Mouse (Mus musculus) midbrain, embryonic 12.5 days (tissue): Measurements from ENCODE around the gene Gnai2. TPM values are rescaled to one million over a fixed set of nuclear protein-coding genes. Genes with fewer than 3 reads are reported as not detected.

Source experiments
- ATAC-seq: fragments of 200-750 bp; cut with Nextera tagmentation; 2 replicates; pipeline ENCODE4 v1.8.0; 2017; ENCODE audit warnings: low read depth, moderate TSS enrichment, moderate library complexity; ENCODE audit not compliant: low FRiP score
- H3K27ac ChIP-seq: fragments of 300-500 bp; sonication (generic); replicated peaks from 2 replicates; pipeline ENCODE4 v1.5.1; 2016; ENCODE audit warnings: mild to moderate bottlenecking
- H3K27me3 ChIP-seq: fragments of 300-500 bp; sonication (generic); 2 replicates; pipeline ENCODE4 v1.6.1; 2016; ENCODE audit warnings: mild to moderate bottlenecking
- H3K36me3 ChIP-seq: fragments of 300-500 bp; sonication (generic); 2 replicates; pipeline ENCODE4 v1.6.1; 2016
- H3K4me1 ChIP-seq: fragments of 300-500 bp; sonication (generic); 2 replicates; pipeline ENCODE4 v1.6.1; 2016
- H3K4me2 ChIP-seq: fragments of 300-500 bp; sonication (generic); replicated peaks from 2 replicates; pipeline ENCODE4 v1.6.1; 2016; ENCODE audit warnings: mild to moderate bottlenecking, moderate library complexity
- H3K4me3 ChIP-seq: fragments of 300-500 bp; sonication (generic); 2 replicates; pipeline ENCODE4 v1.5.1; 2016; ENCODE audit warnings: mild to moderate bottlenecking
- H3K9ac ChIP-seq: fragments of 300-500 bp; sonication (generic); replicated peaks from 2 replicates; pipeline ENCODE4 v1.6.1; 2016; ENCODE audit warnings: mild to moderate bottlenecking, moderate library complexity
- H3K9me3 ChIP-seq: fragments of 300-500 bp; sonication (generic); 2 replicates; pipeline ENCODE4 v1.6.1; 2016; ENCODE audit warnings: mild to moderate bottlenecking
- WGBS: fragments of 180-500 bp; shearing (Covaris S2); methylation state at CpG from one replicate; pipeline ENCODE4 v1.1.7; 2016; 5-methylcytosine and 5-hydroxymethylcytosine counted together
- polyA plus RNA-seq: library from polyadenylated mRNA; unstranded; fragments of >200 nt; fragmentation: Nextera tagmentation; extraction: Ambion mirVana; gene quantifications from 2 replicates; pipeline ENCODE4 v1.2.1, GENCODE M21; 2016

Gene Gnai2
- polyA plus RNA-seq, 1 experiment from 2014 or later: 641 TPM

- Histone ChIP-seq H3K9ac (no peak overlapping the region), H3K4me3 (no peak overlapping the region)
- 80% methylated on average over 3 of the region's 4 CpGs for WGBS
Observed at GRCm38 (mm10) chr9:107654585-107654984, 19.4 kb upstream of the Gnai2 start.

GRCm38 (mm10) chr9:107653474-107653873, 18.3 kb upstream of the Gnai2 start:
- H3K4me3 ChIP-seq: no peak overlapping the region
- 94% methylated on average over 2 of the region's 2 CpGs for WGBS
- no peaks in the 10 kb centered on the region for H3K36me3 ChIP-seq
- H3K27me3 ChIP-seq: no peaks in the 10 kb centered on the region
- H3K9ac ChIP-seq: no peak overlapping the region
- H3K4me2 ChIP-seq: no peak overlapping the region
- H3K27ac ChIP-seq: no peak overlapping the region
- H3K9me3 ChIP-seq: no peaks in the 10 kb centered on the region
- H3K4me1 ChIP-seq: peaks cover 18% of the 10 kb centered on the region
- ATAC-seq: no peak

More at GRCm38 (mm10) chr9:107654585-107654984, 19.4 kb upstream of the Gnai2 start:
- ATAC-seq: no peak
- no peak overlapping the region for H3K4me2 ChIP-seq
- no peaks in the 10 kb centered on the region for H3K27me3 ChIP-seq
- H3K4me1 ChIP-seq: peaks cover 20% of the 10 kb centered on the region
- no peak overlapping the region for H3K27ac ChIP-seq
- H3K9me3 ChIP-seq: no peaks in the 10 kb centered on the region
- no peaks in the 10 kb centered on the region for H3K36me3 ChIP-seq

- H3K4me3 ChIP-seq: no peak overlapping the region
- H3K4me1 ChIP-seq: peaks cover 18% of the 10 kb centered on the region
- H3K4me2 ChIP-seq: no peak overlapping the region
- WGBS: 35% methylated on average over 12 of the region's 12 CpGs
- H3K9ac ChIP-seq: no peak overlapping the region; the same call in 1 of the 2 replicates
- peak overlapping the region; percentile 49; the same call in 1 of the 2 replicates for H3K27ac ChIP-seq
- H3K9me3 ChIP-seq: no peaks in the 10 kb centered on the region
- ATAC-seq: peak; percentile 83
- H3K36me3 ChIP-seq: no peaks in the 10 kb centered on the region
- H3K27me3 ChIP-seq: no peaks in the 10 kb centered on the region
Observed at GRCm38 (mm10) chr9:107650708-107651481, 15.7 kb upstream of the Gnai2 start.

- Histone ChIP-seq H3K27me3 (no peaks in the 10 kb centered on the region), H3K4me1 (peaks cover 21% of the 10 kb centered on the region), H3K9me3 (no peaks in the 10 kb centered on the region), H3K9ac (no peak overlapping the region), H3K27ac (peak overlapping the region; percentile 25; the same call in 1 of the 2 replicates), H3K4me2 (no peak overlapping the region), H3K4me3 (no peak overlapping the region), H3K36me3 (no peaks in the 10 kb centered on the region)
- ATAC-seq: no peak
- WGBS: 74% methylated on average over 7 of the region's 7 CpGs
Observed at GRCm38 (mm10) chr9:107650225-107650624, 15.1 kb upstream of the Gnai2 start.

GRCm38 (mm10) chr9:107648767-107649166, 13.6 kb upstream of the Gnai2 start:
- Histone ChIP-seq H3K36me3 (no peaks in the 10 kb centered on the region), H3K27me3 (no peaks in the 10 kb centered on the region), H3K9me3 (no peaks in the 10 kb centered on the region), H3K9ac (no peak overlapping the region), H3K4me2 (no peak overlapping the region), H3K4me3 (no peak overlapping the region), H3K27ac (no peak overlapping the region), H3K4me1 (peaks cover 29% of the 10 kb centered on the region)
- WGBS: 76% methylated on average over 3 of the region's 3 CpGs
- ATAC-seq: no peak

- Histone ChIP-seq H3K9me3 (no peaks in the 10 kb centered on the region), H3K4me3 (no peak overlapping the region), H3K4me2 (no peak overlapping the region), H3K9ac (no peak overlapping the region), H3K27me3 (no peaks in the 10 kb centered on the region), H3K27ac (no peak overlapping the region), H3K36me3 (no peaks in the 10 kb centered on the region), H3K4me1 (peaks cover 33% of the 10 kb centered on the region)
- no peak for ATAC-seq
- 81% methylated on average over 6 of the region's 6 CpGs for WGBS
Observed at GRCm38 (mm10) chr9:107646975-107647374, 11.8 kb upstream of the Gnai2 start.

GRCm38 (mm10) chr9:107645577-107645976, 10.4 kb upstream of the Gnai2 start:
- peak; percentile 69 for ATAC-seq
- H3K27ac ChIP-seq: no peak overlapping the region
- H3K4me3 ChIP-seq: no peak overlapping the region
- H3K27me3 ChIP-seq: no peaks in the 10 kb centered on the region
- no peaks in the 10 kb centered on the region for H3K9me3 ChIP-seq
- H3K4me2 ChIP-seq: no peak overlapping the region
- H3K9ac ChIP-seq: no peak overlapping the region
- H3K36me3 ChIP-seq: no peaks in the 10 kb centered on the region
- H3K4me1 ChIP-seq: peaks cover 33% of the 10 kb centered on the region
- WGBS: 12% methylated on average over 5 of the region's 5 CpGs

- H3K9ac ChIP-seq: peak overlapping the region; percentile 17; the same call in 1 of the 2 replicates
- peak overlapping the region; percentile 55; the same call in 1 of the 2 replicates for H3K4me2 ChIP-seq
- no peaks in the 10 kb centered on the region for H3K27me3 ChIP-seq
- H3K4me1 ChIP-seq: peaks cover 33% of the 10 kb centered on the region
- no peak overlapping the region for H3K27ac ChIP-seq
- ATAC-seq: 0 out of 2 replicates have a peak, but pooled peaks have one; percentile 23
- H3K36me3 ChIP-seq: no peaks in the 10 kb centered on the region
- no peak overlapping the region for H3K4me3 ChIP-seq
- H3K9me3 ChIP-seq: no peaks in the 10 kb centered on the region
- 55% methylated on average over 7 of the region's 7 CpGs for WGBS
Observed at GRCm38 (mm10) chr9:107645153-107645510, 10.0 kb upstream of the Gnai2 start.

- Histone ChIP-seq H3K4me2 (peak overlapping the region; percentile 55), H3K9ac (peak overlapping the region; percentile 17), H3K27ac (peak overlapping the region; percentile 63), H3K9me3 (no peaks in the 10 kb centered on the region), H3K4me3 (peak overlapping the region; percentile 34), H3K27me3 (no peaks in the 10 kb centered on the region), H3K36me3 (no peaks in the 10 kb centered on the region), H3K4me1 (peaks cover 35% of the 10 kb centered on the region)
- peak; percentile 73 for ATAC-seq
- 5% methylated on average over 35 of the region's 35 CpGs for WGBS
Observed at GRCm38 (mm10) chr9:107644495-107645152, 9.5 kb upstream of the Gnai2 start.

- no peak overlapping the region; the same call in 1 of the 2 replicates for H3K9ac ChIP-seq
- H3K4me2 ChIP-seq: no peak overlapping the region
- no peak overlapping the region for H3K27ac ChIP-seq
- WGBS: 90% methylated on average over 13 of the region's 13 CpGs
- no peaks in the 10 kb centered on the region for H3K27me3 ChIP-seq
- H3K36me3 ChIP-seq: no peaks in the 10 kb centered on the region
- peaks cover 35% of the 10 kb centered on the region for H3K4me1 ChIP-seq
- no peak for ATAC-seq
- H3K4me3 ChIP-seq: peak overlapping the region; percentile 34; the same call in 1 of the 2 replicates
- no peaks in the 10 kb centered on the region for H3K9me3 ChIP-seq
Observed at GRCm38 (mm10) chr9:107643544-107644214, 8.5 kb upstream of the Gnai2 start.

GRCm38 (mm10) chr9:107641666-107642065, 6.5 kb upstream of the Gnai2 start:
- Histone ChIP-seq H3K27ac (peak overlapping the region; percentile 39; the same call in 1 of the 2 replicates), H3K36me3 (no peaks in the 10 kb centered on the region), H3K9ac (no peak overlapping the region; the same call in 1 of the 2 replicates), H3K27me3 (no peaks in the 10 kb centered on the region), H3K4me3 (no peak overlapping the region), H3K4me2 (no peak overlapping the region), H3K4me1 (peaks cover 48% of the 10 kb centered on the region), H3K9me3 (no peaks in the 10 kb centered on the region)
- 34% methylated on average over 8 of the region's 8 CpGs for WGBS
- no peak for ATAC-seq
